Mouse (Mus musculus): ENCODE measurements at regions not wholly inside any gene's neighbourhood (a gene's known extent, or its start where the extent isn't known, plus 50 kb on each side); places are given as distances from the start of the nearest gene placed in this dataset.

- TF ChIP-seq POLR2A (IDR thresholded peaks at IDR 0.05; ENCODE audit: borderline replicate concordance, insufficient read depth, low read length): no peak
- TF ChIP-seq CTCF (IDR thresholded peaks at IDR 0.05; ENCODE audit: borderline replicate concordance, insufficient read depth, low read depth, low read length): no peak
Observed at GRCm38 (mm10) chr13:44024612-44025011, 240.0 kb downstream of the Cd83 start.

Measured in cerebellum, adult 2 months (tissue).